Mouse (Mus musculus): ENCODE data around the gene S1pr4.

GRCm38 (mm10) chr10:81519227-81519977, 19.5 kb upstream of the S1pr4 start:
- no peak for TF ChIP-seq CTCF (IDR thresholded peaks at IDR 0.05; ENCODE audit: insufficient read depth, low read length)
- no peak for TF ChIP-seq POLR2A (IDR thresholded peaks at IDR 0.05; ENCODE audit: borderline replicate concordance, extremely low read depth, low read depth, low read length)
